Mouse (Mus musculus) forebrain, embryonic 16.5 days (tissue): ENCODE results near the gene Bckdk. TPM values are rescaled to one million over a fixed set of nuclear protein-coding genes. Genes with fewer than 3 reads are reported as not detected.
A peak's percentile ranks its signal among the peaks of the same experiment; 100 is the strongest.
"Not testable (repeated sequence)": the region's sequence is repeated elsewhere in the genome, so short reads cannot be mapped to it uniquely, and the experiment has no call there.

Source experiments
- ATAC-seq: fragments of 200-750 bp; cut with Nextera tagmentation; 2 replicates; pipeline ENCODE4 v1.8.0; 2017; ENCODE audit warnings: mild to moderate bottlenecking, moderate library complexity
- H3K27ac ChIP-seq: fragments of 300-500 bp; sonication (generic); 2 replicates; pipeline ENCODE4 v1.5.1; 2014; ENCODE audit warnings: low read length, control low read depth
- H3K27me3 ChIP-seq: fragments of 300-500 bp; sonication (generic); replicated peaks from 2 replicates; pipeline ENCODE4 v1.6.1; 2014; ENCODE audit warnings: low read length; ENCODE audit not compliant: control insufficient read depth, insufficient read depth
- H3K36me3 ChIP-seq: fragments of 300-500 bp; sonication (generic); 2 replicates; pipeline ENCODE4 v1.6.1; 2014; ENCODE audit not compliant: control insufficient read depth, insufficient read depth
- H3K4me1 ChIP-seq: fragments of 300-500 bp; sonication (generic); replicated peaks from 2 replicates; pipeline ENCODE4 v1.6.1; 2014; ENCODE audit warnings: low read length; ENCODE audit not compliant: control insufficient read depth, insufficient read depth
- H3K4me2 ChIP-seq: fragments of 300-500 bp; sonication (generic); 2 replicates; pipeline ENCODE4 v1.6.1; 2014; ENCODE audit warnings: mild to moderate bottlenecking, low read length, control low read depth
- H3K4me3 ChIP-seq: fragments of 300-500 bp; sonication (generic); replicated peaks from 2 replicates; pipeline ENCODE4 v1.5.1; 2014; ENCODE audit warnings: mild to moderate bottlenecking, low read length, control low read depth
- H3K9ac ChIP-seq: fragments of 300-500 bp; sonication (generic); replicated peaks from 2 replicates; pipeline ENCODE4 v1.6.1; 2014; ENCODE audit warnings: low read depth, low read length, control low read depth
- H3K9me3 ChIP-seq: fragments of 300-500 bp; sonication (generic); 2 replicates; pipeline ENCODE4 v1.6.1; 2016; ENCODE audit warnings: low read length; ENCODE audit not compliant: control insufficient read depth
- WGBS: fragments of 180-500 bp; shearing (Covaris S2); extraction: QIAGEN DNeasy Blood & Tissue Kit; methylation state at CpG from one replicate; pipeline ENCODE4 v1.1.7; 2014; 5-methylcytosine and 5-hydroxymethylcytosine counted together
- polyA plus RNA-seq: library from polyadenylated mRNA; unstranded; fragments of >200 nt; fragmentation: Nextera tagmentation; extraction: Ambion mirVana; gene quantifications from 2 replicates; pipeline ENCODE4 v1.2.1, GENCODE M21; 2015

The Bckdk gene
- polyA plus RNA-seq, 1 experiment from 2014 or later: 81.7 TPM

DNA sequence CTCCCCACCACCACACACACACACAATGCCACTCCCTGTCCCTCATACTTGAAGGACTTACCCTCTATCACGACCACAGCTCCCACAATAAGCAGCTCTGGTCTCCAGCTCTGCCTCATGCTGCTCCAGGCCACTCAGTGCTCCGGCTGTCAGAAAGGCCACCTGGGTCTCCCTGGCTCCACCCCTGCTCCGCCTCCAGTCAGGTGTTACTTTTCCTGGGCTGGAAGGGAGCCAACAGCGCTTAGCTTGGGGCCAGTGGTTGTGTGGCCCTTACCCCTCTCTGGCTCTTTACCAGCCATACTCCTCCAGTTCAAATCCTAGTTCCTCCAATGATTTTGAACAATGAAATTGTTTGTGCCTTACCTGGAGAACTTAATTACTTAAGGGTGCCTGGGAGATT is 13.1 kb upstream of the Bckdk start, which contains the start of gene Prss53:
Gene Prss53 (minus strand): TSS at position 173 of the 400 bp plus-strand sequence.
- H3K27me3 ChIP-seq: no peaks in the 10 kb centered on the region
- H3K4me1 ChIP-seq: peaks cover 8% of the 10 kb centered on the region
- H3K4me2 ChIP-seq: no peak within 1 kb of the TSS
- H3K27ac ChIP-seq: no peak within 1 kb of the TSS
- peaks cover 24% of the 10 kb centered on the region for H3K36me3 ChIP-seq
- WGBS: 17% methylated on average over 4 of the region's 4 CpGs
- no peak within 1 kb of the TSS for H3K9ac ChIP-seq
- H3K4me3 ChIP-seq: no peak within 1 kb of the TSS
- no peaks in the 10 kb centered on the region for H3K9me3 ChIP-seq
- ATAC-seq: no peak

GRCm38 (mm10) chr7:127894480-127894879 is 9.4 kb upstream of the Bckdk start:
- Histone ChIP-seq H3K9ac (no peak overlapping the region), H3K9me3 (no peaks in the 10 kb centered on the region), H3K36me3 (peaks cover 3% of the 10 kb centered on the region; the same call in 1 of the 2 replicates), H3K27ac (no peak overlapping the region), H3K4me2 (peak overlapping the region; percentile 90), H3K4me3 (peak overlapping the region; percentile 76; the same call in 1 of the 2 replicates), H3K4me1 (peaks cover 8% of the 10 kb centered on the region), H3K27me3 (peaks cover 2% of the 10 kb centered on the region; the same call in 1 of the 2 replicates)
- 88% methylated on average over 5 of the region's 5 CpGs for WGBS
- no peak for ATAC-seq

- Histone ChIP-seq H3K27me3 (peaks cover 2% of the 10 kb centered on the region; the same call in 1 of the 2 replicates), H3K36me3 (peaks cover 3% of the 10 kb centered on the region; the same call in 1 of the 2 replicates), H3K9me3 (no peaks in the 10 kb centered on the region), H3K4me2 (peak within 1 kb of the TSS; percentile 90), H3K9ac (peak within 1 kb of the TSS; percentile 65), H3K4me3 (peak within 1 kb of the TSS; percentile 76), H3K4me1 (peaks cover 8% of the 10 kb centered on the region), H3K27ac (peak within 1 kb of the TSS; percentile 66)
- WGBS: under 1% methylated on average over 26 of the region's 26 CpGs
- ATAC-seq: peak; percentile 99
Measured at GRCm38 (mm10) chr7:127895442-127895841, 8.4 kb upstream of the Bckdk start, which contains the start of the genes Gm21974 and Vkorc1. Gm21974 (minus strand) TSS chr7:127895454. Vkorc1 (minus strand) TSS chr7:127895617.

- Histone ChIP-seq H3K4me2 (peak overlapping the region; percentile 90), H3K4me3 (peak overlapping the region; percentile 76)
- not testable (repeated sequence) for H3K27ac ChIP-seq, H3K36me3 ChIP-seq, H3K9me3 ChIP-seq, H3K9ac ChIP-seq, H3K27me3 ChIP-seq, H3K4me1 ChIP-seq
- 75% methylated on average over 7 of the region's 7 CpGs for WGBS
- peak; percentile 1 for ATAC-seq
Measured at GRCm38 (mm10) chr7:127895891-127896290, 8.0 kb upstream of the Bckdk start.

DNA sequence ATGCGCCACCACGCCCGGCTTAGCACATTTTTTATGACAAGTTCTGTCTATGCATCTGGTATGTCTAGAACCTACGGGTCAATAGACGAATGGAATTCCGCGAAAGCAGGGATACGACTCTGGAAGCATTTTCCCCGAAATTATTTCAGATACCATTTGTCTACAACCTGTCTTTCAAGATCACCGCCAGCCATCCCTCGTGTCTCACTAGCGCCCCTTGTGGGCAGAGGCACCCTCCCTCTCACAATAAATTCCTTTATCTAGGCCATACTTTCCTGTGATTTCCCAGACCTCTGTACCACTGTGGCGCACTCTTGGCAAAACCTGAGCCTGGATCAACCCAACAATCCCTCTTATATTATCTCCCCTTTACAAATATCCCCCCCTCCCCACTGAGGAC is 7.5 kb upstream of the Bckdk start:
- 66% methylated on average over 13 of the region's 13 CpGs for WGBS

GRCm38 (mm10) chr7:127897542-127897941 is 6.3 kb upstream of the Bckdk start:
- H3K9me3 ChIP-seq: no peaks in the 10 kb centered on the region
- H3K36me3 ChIP-seq: no peaks in the 10 kb centered on the region
- H3K27ac ChIP-seq: no peak overlapping the region
- ATAC-seq: no peak
- WGBS: 87% methylated on average over 7 of the region's 7 CpGs
- no peak overlapping the region for H3K4me3 ChIP-seq
- H3K4me1 ChIP-seq: peaks cover 8% of the 10 kb centered on the region
- H3K27me3 ChIP-seq: peaks cover 2% of the 10 kb centered on the region; the same call in 1 of the 2 replicates
- no peak overlapping the region for H3K4me2 ChIP-seq
- H3K9ac ChIP-seq: no peak overlapping the region

More for the DNA sequence above, 7.5 kb upstream of the Bckdk start:
- H3K27me3 ChIP-seq: peaks cover 2% of the 10 kb centered on the region; the same call in 1 of the 2 replicates
- no peak overlapping the region for H3K27ac ChIP-seq
- no peak overlapping the region for H3K4me3 ChIP-seq
- H3K4me1 ChIP-seq: peaks cover 8% of the 10 kb centered on the region
- H3K9ac ChIP-seq: no peak overlapping the region
- no peak for ATAC-seq
- peaks cover 3% of the 10 kb centered on the region; the same call in 1 of the 2 replicates for H3K36me3 ChIP-seq
- H3K4me2 ChIP-seq: no peak overlapping the region
- no peaks in the 10 kb centered on the region for H3K9me3 ChIP-seq

DNA sequence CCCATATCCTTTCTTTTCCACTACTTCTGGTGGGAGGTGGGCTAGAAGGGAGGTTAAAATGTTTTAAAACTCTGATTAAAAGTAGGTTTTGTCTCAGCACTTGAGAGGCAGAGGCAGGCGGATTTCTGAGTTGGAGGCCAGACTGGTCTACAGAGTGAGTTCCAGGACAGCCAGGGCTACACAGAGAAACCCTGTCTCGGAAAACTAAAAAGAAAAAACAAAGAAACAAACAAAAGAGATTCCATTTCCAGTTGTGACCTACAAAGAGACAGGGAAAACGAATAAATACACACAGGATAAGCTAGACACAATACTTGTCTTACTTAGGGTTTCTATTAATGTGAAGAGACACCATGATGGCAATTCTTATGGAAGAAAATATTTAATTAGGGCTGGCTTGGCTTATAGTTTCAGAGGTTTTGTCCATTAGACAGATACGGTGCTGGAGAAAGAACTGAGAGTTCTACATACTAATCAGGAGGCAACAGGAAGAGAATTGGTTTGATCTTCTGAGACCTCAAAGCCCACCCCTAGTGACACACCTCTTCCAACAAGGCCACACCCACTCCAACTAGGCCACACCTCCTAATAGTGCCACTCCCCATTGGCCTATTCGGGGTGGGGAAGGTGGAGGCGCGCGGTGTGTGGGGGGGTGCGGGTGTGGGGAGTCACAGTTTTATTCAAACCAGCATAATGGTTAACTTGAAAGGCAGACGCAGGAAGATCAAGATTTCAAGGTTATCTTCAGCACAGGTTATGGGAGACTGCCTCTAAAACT is 5.5 kb upstream of the Bckdk start:
- Histone ChIP-seq H3K9me3 (no peaks in the 10 kb centered on the region), H3K9ac (no peak overlapping the region), H3K27me3 (peaks cover 2% of the 10 kb centered on the region; the same call in 1 of the 2 replicates), H3K4me3 (no peak overlapping the region), H3K4me1 (peaks cover 8% of the 10 kb centered on the region), H3K36me3 (no peaks in the 10 kb centered on the region), H3K4me2 (no peak overlapping the region), H3K27ac (no peak overlapping the region)
- WGBS: 40% methylated on average over 10 of the region's 10 CpGs
- ATAC-seq: no peak

GRCm38 (mm10) chr7:127899997-127900396 is 3.9 kb upstream of the Bckdk start:
- H3K9me3 ChIP-seq: no peaks in the 10 kb centered on the region
- H3K4me3 ChIP-seq: no peak overlapping the region
- no peak for ATAC-seq
- H3K9ac ChIP-seq: no peak overlapping the region
- H3K4me1 ChIP-seq: peaks cover 9% of the 10 kb centered on the region
- H3K4me2 ChIP-seq: no peak overlapping the region
- no peak overlapping the region for H3K27ac ChIP-seq
- 46% methylated on average over 7 of the region's 7 CpGs for WGBS
- H3K36me3 ChIP-seq: no peaks in the 10 kb centered on the region
- peaks cover 2% of the 10 kb centered on the region; the same call in 1 of the 2 replicates for H3K27me3 ChIP-seq

- ATAC-seq: no peak
- Histone ChIP-seq H3K27ac (no peak overlapping the region), H3K9ac (no peak overlapping the region), H3K4me3 (no peak overlapping the region), H3K36me3 (no peaks in the 10 kb centered on the region), H3K4me1 (peaks cover 11% of the 10 kb centered on the region), H3K4me2 (no peak overlapping the region), H3K9me3 (no peaks in the 10 kb centered on the region), H3K27me3 (peaks cover 2% of the 10 kb centered on the region; the same call in 1 of the 2 replicates)
- WGBS: 81% methylated on average over 2 of the region's 2 CpGs
Measured at GRCm38 (mm10) chr7:127901772-127902171, 2.1 kb upstream of the Bckdk start.
